Mouse (Mus musculus) embryo, embryonic 11 days (tissue): Measurements from ENCODE around the gene Fastkd5.

Source experiments
- DNase-seq: peaks from one replicate; pipeline ENCODE4 v3.0.0-alpha.2; 2015

Gene Fastkd5

GRCm38 (mm10) chr2:130634006-130634738 is 4.3 kb upstream of the Fastkd5 start:
- peak; percentile 44 for DNase-seq

GRCm38 (mm10) chr2:130632887-130633675 is 3.3 kb upstream of the Fastkd5 start:
- DNase-seq: peak; percentile 55

GRCm38 (mm10) chr2:130632416-130632815 is 2.6 kb upstream of the Fastkd5 start:
- no peak for DNase-seq

- DNase-seq: no peak
These were observed 568 bp downstream of the Fastkd5 start for GRCm38 (mm10) chr2:130629080-130629838.

GRCm38 (mm10) chr2:130628424-130628823 is 1.4 kb downstream of the Fastkd5 start:
- DNase-seq: no peak

- no peak for DNase-seq
These were observed 10.9 kb downstream of the Fastkd5 start for GRCm38 (mm10) chr2:130618972-130619371.

GRCm38 (mm10) chr2:130613091-130613490 is 16.7 kb downstream of the Fastkd5 start:
- peak; percentile 27 for DNase-seq

- no peak for DNase-seq
These were observed 27.6 kb downstream of the Fastkd5 start for GRCm38 (mm10) chr2:130602195-130602594.

- no peak for DNase-seq
These were observed 31.4 kb downstream of the Fastkd5 start for GRCm38 (mm10) chr2:130598399-130598798.

- DNase-seq: peak; percentile 58
These were observed 32.2 kb downstream of the Fastkd5 start for GRCm38 (mm10) chr2:130597601-130598010.

GRCm38 (mm10) chr2:130595596-130595995 is 34.2 kb downstream of the Fastkd5 start:
- no peak for DNase-seq

- no peak for DNase-seq
These were observed 38.8 kb downstream of the Fastkd5 start for GRCm38 (mm10) chr2:130591016-130591415.

- DNase-seq: no peak
These were observed 40.1 kb downstream of the Fastkd5 start for GRCm38 (mm10) chr2:130589761-130590160.

GRCm38 (mm10) chr2:130589157-130589556 is 40.7 kb downstream of the Fastkd5 start:
- no peak for DNase-seq

GRCm38 (mm10) chr2:130588373-130588772 is 41.5 kb downstream of the Fastkd5 start:
- no peak for DNase-seq

- no peak for DNase-seq
These were observed 43.8 kb downstream of the Fastkd5 start for GRCm38 (mm10) chr2:130586016-130586415.

GRCm38 (mm10) chr2:130583902-130584560 is 45.8 kb downstream of the Fastkd5 start:
- DNase-seq: no peak

- no peak for DNase-seq
These were observed 47.3 kb downstream of the Fastkd5 start, which contains the start of gene Avp for GRCm38 (mm10) chr2:130582552-130582951. TSS of gene Avp (minus strand) at chr2:130582554.

- no peak for DNase-seq
These were observed 48.6 kb downstream of the Fastkd5 start for GRCm38 (mm10) chr2:130581201-130581600.

- DNase-seq: no peak
These were observed 50.0 kb downstream of the Fastkd5 start for GRCm38 (mm10) chr2:130579791-130580190.

GRCm38 (mm10) chr2:130578148-130578547 is 51.7 kb downstream of the Fastkd5 start:
- peak; percentile 52 for DNase-seq

GRCm38 (mm10) chr2:130577632-130578031 is 52.2 kb downstream of the Fastkd5 start:
- DNase-seq: peak; percentile 47

- DNase-seq: no peak
These were observed 52.8 kb downstream of the Fastkd5 start for GRCm38 (mm10) chr2:130577021-130577420.
